Comparison of ENCODE assay signal across 12 mouse cellular contexts in the genomic region with DNA sequence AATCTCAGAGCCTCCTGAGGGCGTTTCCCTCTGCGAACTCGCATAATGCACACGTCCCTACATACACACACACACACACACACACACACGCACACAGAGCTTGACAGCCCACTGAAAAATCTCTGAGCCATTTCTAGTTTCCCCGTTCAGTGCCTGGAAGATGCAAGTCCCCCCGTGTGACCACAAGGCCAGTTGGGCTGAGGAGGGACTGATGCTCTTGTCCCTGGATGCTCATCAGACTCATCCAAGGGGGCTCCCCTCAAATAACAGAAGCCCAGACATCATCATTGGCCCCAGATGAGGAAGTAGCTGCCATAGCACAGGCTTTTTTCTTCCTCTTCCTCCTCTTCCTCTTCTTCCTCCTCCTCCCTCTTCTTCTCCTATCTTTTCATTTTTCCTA.
"Had no signal": no experiment of that assay in that cellular context is flagged by ENCODE, and none has a peak within 500 bp of the region (broad histone marks: within the 10 kb centered on the region; RNA-seq: fewer than 3 reads in every experiment).

No protein-coding gene starts in this region.

- DNase-seq: retina, postnatal 1 day; spleen, adult 18-20 months; thymus, adult 18-20 months; thymus, adult 2 months; thymus, postnatal 14 days; thymus, postnatal 25 days; thymus, postnatal 36 days; thymus, postnatal 4 days had no signal

- H3K4me3 ChIP-seq: neural tube, embryonic 13.5 days; neural tube, embryonic 15.5 days; stomach, embryonic 15.5 days had no signal

- H3K4me1 ChIP-seq: neural tube, embryonic 13.5 days; neural tube, embryonic 15.5 days; stomach, embryonic 15.5 days had no signal

- H3K36me3 ChIP-seq: neural tube, embryonic 13.5 days; neural tube, embryonic 15.5 days; stomach, embryonic 15.5 days had no signal

- H3K9ac ChIP-seq: neural tube, embryonic 13.5 days; neural tube, embryonic 15.5 days; stomach, embryonic 15.5 days had no signal

- H3K27me3 ChIP-seq: neural tube, embryonic 13.5 days; neural tube, embryonic 15.5 days; stomach, embryonic 15.5 days had no signal

- H3K4me2 ChIP-seq: neural tube, embryonic 13.5 days; neural tube, embryonic 15.5 days; stomach, embryonic 15.5 days had no signal

- H3K9me3 ChIP-seq: neural tube, embryonic 13.5 days; neural tube, embryonic 15.5 days; stomach, embryonic 15.5 days had no signal

- H3K27ac ChIP-seq: neural tube, embryonic 13.5 days; neural tube, embryonic 15.5 days; stomach, embryonic 15.5 days; stomach, postnatal 0 days had no signal
